Mouse (Mus musculus): ENCODE measurements at regions not wholly inside any gene's neighbourhood (a gene's known extent, or its start where the extent isn't known, plus 50 kb on each side); places are given as distances from the start of the nearest gene placed in this dataset.
A peak's percentile ranks its signal among the peaks of the same experiment; 100 is the strongest.
"Not testable (repeated sequence)": the region's sequence is repeated elsewhere in the genome, so short reads cannot be mapped to it uniquely, and the experiment has no call there.

- no peak for DNase-seq (ENCODE audit: low spot score in 2 of 2)
Measured at GRCm38 (mm10) chr17:81319605-81320004, 122.0 kb upstream of the Gm11096 start.

- no peak for DNase-seq (ENCODE audit: low spot score in 2 of 2)
Measured at GRCm38 (mm10) chr17:81316655-81317054, 124.9 kb upstream of the Gm11096 start.

- DNase-seq (ENCODE audit: low spot score in 2 of 2) = no peak
Measured at GRCm38 (mm10) chr17:81305880-81306279, 135.7 kb upstream of the Gm11096 start.

GRCm38 (mm10) chr17:81304574-81304973 lies 137.0 kb upstream of the Gm11096 start:
- no peak for DNase-seq (ENCODE audit: low spot score in 2 of 2)

GRCm38 (mm10) chr17:81302490-81302889 lies 139.1 kb upstream of the Gm11096 start:
- no peak for DNase-seq (ENCODE audit: low spot score in 2 of 2)

GRCm38 (mm10) chr17:81291829-81292228 lies 149.7 kb upstream of the Gm11096 start:
- no peak for DNase-seq (ENCODE audit: low spot score in 2 of 2)

GRCm38 (mm10) chr17:81282543-81282942 lies 159.0 kb upstream of the Gm11096 start:
- no peak for DNase-seq (ENCODE audit: low spot score in 2 of 2)

GRCm38 (mm10) chr17:81270235-81270634 lies 171.3 kb upstream of the Gm11096 start:
- DNase-seq (ENCODE audit: low spot score in 2 of 2) = no peak

GRCm38 (mm10) chr17:81261957-81262356 lies 179.6 kb upstream of the Gm11096 start:
- DNase-seq (ENCODE audit: low spot score in 2 of 2) = no peak

GRCm38 (mm10) chr17:81260036-81260435 lies 181.5 kb upstream of the Gm11096 start:
- DNase-seq (ENCODE audit: low spot score in 2 of 2) = no peak

GRCm38 (mm10) chr17:81256106-81256505 lies 185.5 kb upstream of the Gm11096 start:
- DNase-seq (ENCODE audit: low spot score in 2 of 2) = no peak

GRCm38 (mm10) chr17:81250748-81251147 lies 185.9 kb upstream of the Thumpd2 start:
- DNase-seq (ENCODE audit: low spot score in 2 of 2) = peak; percentile 57

GRCm38 (mm10) chr17:81246156-81246555 lies 181.3 kb upstream of the Thumpd2 start:
- DNase-seq (ENCODE audit: low spot score in 2 of 2) = no peak

- not testable (repeated sequence) for DNase-seq (ENCODE audit: low spot score in 2 of 2)
Measured at GRCm38 (mm10) chr17:81231771-81232170, 166.9 kb upstream of the Thumpd2 start.

GRCm38 (mm10) chr17:81225281-81225680 lies 160.4 kb upstream of the Thumpd2 start:
- DNase-seq (ENCODE audit: low spot score in 2 of 2) = no peak

- no peak for DNase-seq (ENCODE audit: low spot score in 2 of 2)
Measured at GRCm38 (mm10) chr17:81221436-81221835, 156.6 kb upstream of the Thumpd2 start.

GRCm38 (mm10) chr17:81214844-81215243 lies 150.0 kb upstream of the Thumpd2 start:
- no peak for DNase-seq (ENCODE audit: low spot score in 2 of 2)

GRCm38 (mm10) chr17:81212043-81212442 lies 147.2 kb upstream of the Thumpd2 start:
- DNase-seq (ENCODE audit: low spot score in 2 of 2) = no peak

- DNase-seq (ENCODE audit: low spot score in 2 of 2) = no peak
Measured at GRCm38 (mm10) chr17:81210389-81210788, 145.5 kb upstream of the Thumpd2 start.

- DNase-seq (ENCODE audit: low spot score in 2 of 2) = no peak
Measured at GRCm38 (mm10) chr17:81209323-81209722, 144.4 kb upstream of the Thumpd2 start.

GRCm38 (mm10) chr17:81201052-81201451 lies 136.2 kb upstream of the Thumpd2 start:
- no peak for DNase-seq (ENCODE audit: low spot score in 2 of 2)

GRCm38 (mm10) chr17:81194006-81194405 lies 129.1 kb upstream of the Thumpd2 start:
- no peak for DNase-seq (ENCODE audit: low spot score in 2 of 2)

GRCm38 (mm10) chr17:81193230-81193871 lies 128.5 kb upstream of the Thumpd2 start:
- peak; percentile 77 to 84 for DNase-seq (ENCODE audit: low spot score in 2 of 2)

GRCm38 (mm10) chr17:81189996-81190395 lies 125.1 kb upstream of the Thumpd2 start:
- DNase-seq (ENCODE audit: low spot score in 2 of 2) = peak; percentile 42 to 63

Data from layer of hippocampus, postnatal 10 days (tissue).